Mouse (Mus musculus): Measurements from ENCODE around the gene Mfge8. TPM values are rescaled to one million over a fixed set of nuclear protein-coding genes. Genes with fewer than 3 reads are reported as not detected.

Mfge8 gene
- polyA plus RNA-seq, 1 experiment = not detected

GRCm38 (mm10) chr7:79139328-79139824 is 9.5 kb downstream of the Mfge8 start:
- Histone ChIP-seq H3K4me1 (ENCODE audit: control insufficient read depth, insufficient read depth, low read length) (peaks cover 2% of the 10 kb centered on the region; the same call in 1 of the 2 replicates), H3K4me3 (ENCODE audit: insufficient read depth, low read depth, low read length) (no peak overlapping the region), H3K27ac (ENCODE audit: insufficient read depth, low read depth, low read length) (no peak overlapping the region)
- 72% methylated on average over 6 of the region's 6 CpGs for WGBS
- TF ChIP-seq CTCF (IDR thresholded peaks at IDR 0.05; ENCODE audit: insufficient read depth, low read depth, low read length) (no peak), POLR2A (IDR thresholded peaks at IDR 0.05; ENCODE audit: insufficient read depth, low read depth, low read length) (no peak)

DNA sequence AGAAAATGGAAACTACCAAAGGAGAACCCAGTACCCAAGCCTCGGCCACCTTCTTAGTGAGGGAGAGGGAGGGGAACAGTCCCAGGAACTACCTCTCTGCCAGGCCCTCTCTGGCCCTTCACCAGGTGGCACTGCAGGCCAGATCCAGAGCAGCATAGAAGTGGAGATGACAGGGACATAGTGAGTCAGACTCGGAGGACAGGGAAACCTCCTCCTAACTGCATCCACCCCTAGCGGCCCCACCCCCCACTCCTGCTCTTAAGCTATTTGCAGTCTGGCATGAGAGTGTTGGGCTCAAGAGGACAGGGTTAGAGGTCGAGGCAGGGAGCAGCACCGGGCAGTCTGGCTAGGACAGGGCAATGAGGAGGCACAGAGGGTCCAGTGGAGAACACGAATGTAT is 15.5 kb downstream of the Mfge8 start:
- Histone ChIP-seq H3K4me3 (ENCODE audit: insufficient read depth, low read depth, low read length) (no peak overlapping the region), H3K4me1 (ENCODE audit: control insufficient read depth, insufficient read depth, low read length) (peaks cover 16% of the 10 kb centered on the region), H3K27ac (ENCODE audit: insufficient read depth, low read depth, low read length) (no peak overlapping the region)
- TF ChIP-seq POLR2A (IDR thresholded peaks at IDR 0.05; ENCODE audit: insufficient read depth, low read depth, low read length) = no peak
- no peak for TF ChIP-seq CTCF (IDR thresholded peaks at IDR 0.05; ENCODE audit: insufficient read depth, low read depth, low read length)
- WGBS = 43% methylated on average over 6 of the region's 6 CpGs

DNA sequence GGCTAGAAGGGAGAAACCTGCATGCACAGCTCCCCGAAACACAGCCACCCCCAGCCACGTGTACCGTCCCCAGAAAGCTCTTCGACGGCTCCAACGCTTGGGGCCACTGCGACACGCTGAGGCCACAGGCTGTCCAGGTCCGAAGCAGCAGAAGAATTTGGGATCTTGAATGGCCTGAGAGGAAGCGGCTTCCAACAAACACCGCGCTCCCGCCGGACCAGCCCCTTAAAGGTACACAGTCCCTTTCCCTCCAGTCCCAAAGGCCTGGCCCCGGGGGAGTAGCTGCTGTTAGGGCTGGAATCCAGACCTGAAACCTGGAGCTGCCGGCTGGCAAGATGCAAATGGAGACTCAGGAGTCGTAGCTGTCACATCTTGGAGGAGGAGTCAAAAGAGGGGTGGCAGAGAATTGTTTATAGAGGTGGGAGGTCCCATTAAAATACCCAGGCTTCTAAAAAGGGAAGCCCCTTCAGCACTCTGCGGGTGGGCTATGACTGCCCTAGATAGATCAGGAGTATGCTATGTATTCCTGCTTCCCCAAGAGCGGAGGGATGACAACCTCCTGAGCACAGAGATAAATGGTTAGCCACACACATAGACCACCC is 17.9 kb downstream of the Mfge8 start, which contains the start of gene Hapln3:
Hapln3 (minus strand) TSS at position 176 of the 602 bp plus-strand sequence.
- WGBS = 16% methylated on average over 19 of the region's 19 CpGs
- TF ChIP-seq CTCF (IDR thresholded peaks at IDR 0.05; ENCODE audit: insufficient read depth, low read depth, low read length) (no peak), POLR2A (IDR thresholded peaks at IDR 0.05; ENCODE audit: insufficient read depth, low read depth, low read length) (no peak)
- Histone ChIP-seq H3K4me3 (ENCODE audit: insufficient read depth, low read depth, low read length) (peak within 1 kb of the TSS; percentile 23), H3K4me1 (ENCODE audit: control insufficient read depth, insufficient read depth, low read length) (peaks cover 16% of the 10 kb centered on the region), H3K27ac (ENCODE audit: insufficient read depth, low read depth, low read length) (no peak within 1 kb of the TSS)

- 26% methylated on average over 13 of the region's 13 CpGs for WGBS
- H3K4me3 ChIP-seq (ENCODE audit: insufficient read depth, low read depth, low read length) = peak overlapping the region; percentile 23
- TF ChIP-seq CTCF (IDR thresholded peaks at IDR 0.05; ENCODE audit: insufficient read depth, low read depth, low read length) = no peak
- no peak for TF ChIP-seq POLR2A (IDR thresholded peaks at IDR 0.05; ENCODE audit: insufficient read depth, low read depth, low read length)
- peaks cover 20% of the 10 kb centered on the region for H3K4me1 ChIP-seq (ENCODE audit: control insufficient read depth, insufficient read depth, low read length)
- H3K27ac ChIP-seq (ENCODE audit: insufficient read depth, low read depth, low read length) = no peak overlapping the region
Observed at GRCm38 (mm10) chr7:79130385-79130784, 18.5 kb downstream of the Mfge8 start.

- peaks cover 23% of the 10 kb centered on the region for H3K4me1 ChIP-seq (ENCODE audit: control insufficient read depth, insufficient read depth, low read length)
- 51% methylated on average over 8 of the region's 8 CpGs for WGBS
- no peak overlapping the region for H3K27ac ChIP-seq (ENCODE audit: insufficient read depth, low read depth, low read length)
- TF ChIP-seq CTCF (IDR thresholded peaks at IDR 0.05; ENCODE audit: insufficient read depth, low read depth, low read length) (no peak), POLR2A (IDR thresholded peaks at IDR 0.05; ENCODE audit: insufficient read depth, low read depth, low read length) (no peak)
- no peak overlapping the region for H3K4me3 ChIP-seq (ENCODE audit: insufficient read depth, low read depth, low read length)
Observed at GRCm38 (mm10) chr7:79129883-79130282, 19.0 kb downstream of the Mfge8 start.

GRCm38 (mm10) chr7:79123465-79123864 is 25.4 kb downstream of the Mfge8 start:
- TF ChIP-seq POLR2A (IDR thresholded peaks at IDR 0.05; ENCODE audit: insufficient read depth, low read depth, low read length) (no peak), CTCF (IDR thresholded peaks at IDR 0.05; ENCODE audit: insufficient read depth, low read depth, low read length) (no peak)
- Histone ChIP-seq H3K4me3 (ENCODE audit: insufficient read depth, low read depth, low read length) (no peak overlapping the region), H3K4me1 (ENCODE audit: control insufficient read depth, insufficient read depth, low read length) (peaks cover 10% of the 10 kb centered on the region; the same call in 1 of the 2 replicates), H3K27ac (ENCODE audit: insufficient read depth, low read depth, low read length) (no peak overlapping the region)
- 34% methylated on average over 5 of the region's 5 CpGs for WGBS

DNA sequence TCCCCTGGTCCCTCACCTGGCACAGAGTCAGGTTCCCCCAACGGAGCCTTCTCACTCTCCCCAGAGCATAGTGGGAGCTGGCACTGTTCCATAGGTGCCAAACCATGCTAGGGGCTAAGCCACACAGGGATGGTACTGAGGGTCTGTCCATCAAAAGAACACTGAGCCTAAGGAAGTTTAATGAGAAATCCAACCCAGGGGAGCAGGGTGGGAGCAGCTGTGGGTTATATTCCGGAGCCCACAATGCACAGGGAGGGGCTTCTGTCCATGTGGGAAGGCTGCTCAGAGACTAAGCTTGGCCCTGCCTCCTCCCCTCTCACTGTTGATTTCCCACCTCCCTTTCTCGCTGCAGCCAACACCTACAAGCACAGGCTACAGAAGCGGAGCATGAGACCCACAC is 35.0 kb downstream of the Mfge8 start:
- no peak overlapping the region for H3K4me3 ChIP-seq (ENCODE audit: insufficient read depth, low read depth, low read length)
- no peaks in the 10 kb centered on the region for H3K4me1 ChIP-seq (ENCODE audit: control insufficient read depth, insufficient read depth, low read length)
- no peak for TF ChIP-seq POLR2A (IDR thresholded peaks at IDR 0.05; ENCODE audit: insufficient read depth, low read depth, low read length)
- no peak for TF ChIP-seq CTCF (IDR thresholded peaks at IDR 0.05; ENCODE audit: insufficient read depth, low read depth, low read length)
- WGBS = 43% methylated on average over 4 of the region's 4 CpGs
- H3K27ac ChIP-seq (ENCODE audit: insufficient read depth, low read depth, low read length) = no peak overlapping the region

DNA sequence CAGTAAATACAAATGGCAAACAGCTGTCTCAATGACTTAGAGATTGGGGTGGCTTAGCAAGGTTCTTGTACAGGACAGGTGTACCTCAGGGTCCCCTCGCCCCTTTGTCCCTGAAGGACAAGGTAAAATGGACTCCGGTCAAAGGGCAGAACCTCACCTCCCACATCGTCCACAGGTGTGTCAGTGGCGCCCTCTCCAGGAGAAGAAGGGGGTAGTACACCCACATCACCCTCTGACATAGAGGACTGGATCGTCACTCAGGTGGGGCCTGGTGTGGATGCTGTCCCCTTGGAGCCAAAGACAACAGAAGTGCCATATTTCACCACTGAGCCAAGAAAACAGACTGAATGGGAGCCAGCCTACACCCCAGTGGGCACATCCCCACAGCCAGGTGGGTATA is 52.4 kb downstream of the Mfge8 start:
- H3K27ac ChIP-seq (ENCODE audit: insufficient read depth, low read depth, low read length) = no peak overlapping the region
- no peaks in the 10 kb centered on the region for H3K4me1 ChIP-seq (ENCODE audit: control insufficient read depth, insufficient read depth, low read length)
- WGBS = 73% methylated on average over 5 of the region's 5 CpGs
- TF ChIP-seq CTCF (IDR thresholded peaks at IDR 0.05; ENCODE audit: insufficient read depth, low read depth, low read length) = no peak
- TF ChIP-seq POLR2A (IDR thresholded peaks at IDR 0.05; ENCODE audit: insufficient read depth, low read depth, low read length) = no peak
- no peak overlapping the region for H3K4me3 ChIP-seq (ENCODE audit: insufficient read depth, low read depth, low read length)

DNA sequence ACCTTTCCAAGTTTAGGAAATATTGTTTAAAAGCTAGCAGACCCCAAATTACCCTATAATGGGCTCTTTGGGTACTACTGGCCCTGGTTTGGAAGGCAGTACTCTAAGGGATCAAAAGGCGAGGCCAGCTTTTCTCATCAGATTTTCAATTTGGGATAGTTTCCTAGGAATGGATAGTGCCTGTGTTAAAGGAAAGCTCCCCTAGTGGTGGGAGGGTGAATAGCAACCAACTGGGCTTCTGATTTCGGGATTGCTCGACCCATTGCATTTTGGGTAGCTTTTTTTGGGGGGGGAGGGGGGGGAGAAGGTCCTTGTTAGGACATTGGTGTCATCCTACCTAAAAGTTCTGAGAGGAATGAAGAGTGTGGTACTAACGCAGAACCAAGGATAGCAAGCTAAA is 59.7 kb downstream of the Mfge8 start:
- Histone ChIP-seq H3K4me1 (ENCODE audit: control insufficient read depth, insufficient read depth, low read length) (no peaks in the 10 kb centered on the region), H3K4me3 (ENCODE audit: insufficient read depth, low read depth, low read length) (no peak overlapping the region), H3K27ac (ENCODE audit: insufficient read depth, low read depth, low read length) (no peak overlapping the region)
- TF ChIP-seq POLR2A (IDR thresholded peaks at IDR 0.05; ENCODE audit: insufficient read depth, low read depth, low read length) (no peak), CTCF (IDR thresholded peaks at IDR 0.05; ENCODE audit: insufficient read depth, low read depth, low read length) (no peak)
- WGBS = 83% methylated on average over 4 of the region's 4 CpGs

Other genes starting within 250 kb of the Mfge8 start
- not detected in 2 replicates for gene Isg20, start 235.6 kb downstream of the Mfge8 start, polyA plus RNA-seq (2012; ENCODE audit: insufficient read depth, insufficient read length, low replicate concordance, missing spikeins)
- not detected in 2 replicates for gene Acan, start 95.6 kb downstream of the Mfge8 start, polyA plus RNA-seq (2012; ENCODE audit: insufficient read depth, insufficient read length, low replicate concordance, missing spikeins)
- gene Hapln3, start 18.0 kb downstream of the Mfge8 start, polyA plus RNA-seq (2012; ENCODE audit: insufficient read depth, insufficient read length, low replicate concordance, missing spikeins) = not detected in 2 replicates
- gene Abhd2, start 124.1 kb upstream of the Mfge8 start, polyA plus RNA-seq (2012; ENCODE audit: insufficient read depth, insufficient read length, low replicate concordance, missing spikeins) = not detected in 2 replicates
- gene Rlbp1, start 238.0 kb upstream of the Mfge8 start, polyA plus RNA-seq (2012; ENCODE audit: insufficient read depth, insufficient read length, low replicate concordance, missing spikeins) = not detected in 2 replicates
- not detected in 2 replicates for gene Fanci, start 242.9 kb upstream of the Mfge8 start, polyA plus RNA-seq (2012; ENCODE audit: insufficient read depth, insufficient read length, low replicate concordance, missing spikeins)

All from olfactory bulb, adult 2 months (tissue).